Mouse (Mus musculus): ENCODE measurements at regions not wholly inside any gene's neighbourhood (a gene's known extent, or its start where the extent isn't known, plus 50 kb on each side); places are given as distances from the start of the nearest gene placed in this dataset.

- DNase-seq (ENCODE audit: low spot score in 2 of 2), result no peak
Observed at GRCm38 (mm10) chr14:33856992-33857391, 66.4 kb upstream of the Gdf10 start.

DNA sequence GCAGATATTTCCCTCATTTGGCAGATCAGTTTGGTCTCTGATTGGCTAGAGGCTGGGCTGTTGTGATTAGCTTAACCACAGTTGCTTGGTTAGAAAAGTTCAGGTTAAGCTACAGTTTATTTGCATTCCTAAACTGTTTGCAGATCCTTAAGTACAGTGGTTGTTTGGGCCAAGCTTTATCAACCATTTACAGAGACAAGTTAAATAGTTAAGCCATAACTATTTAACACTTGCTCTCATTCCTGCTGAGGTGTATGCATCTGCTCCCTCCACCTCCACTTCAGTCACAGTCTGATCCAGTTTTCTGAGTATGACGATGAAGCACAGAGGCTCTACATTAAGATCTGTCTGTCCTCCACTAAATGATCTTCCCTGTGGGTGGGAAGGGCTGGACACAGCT lies 58.6 kb upstream of the Gdf10 start:
- no peak for DNase-seq (ENCODE audit: low spot score in 2 of 2)

DNA sequence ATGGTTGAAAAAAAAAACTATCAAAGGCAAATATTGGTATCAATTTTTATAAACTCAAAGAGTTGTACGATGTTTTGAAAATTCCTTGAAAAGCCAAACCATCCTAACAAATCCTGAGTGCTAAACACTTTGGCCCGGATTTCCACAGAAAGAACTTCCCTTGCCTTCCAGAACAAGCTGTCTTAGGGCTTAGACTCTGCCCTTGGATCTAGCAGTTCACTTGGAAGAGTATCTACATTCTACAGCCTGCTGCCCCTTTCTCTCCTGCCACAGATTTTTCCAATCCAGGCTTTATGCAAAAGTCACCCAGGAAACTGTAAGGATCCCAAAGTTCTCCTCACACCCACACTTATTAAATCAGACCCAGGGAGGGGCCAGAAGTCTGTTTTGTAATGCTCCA lies 57.6 kb upstream of the Gdf10 start:
- DNase-seq (ENCODE audit: low spot score in 2 of 2), result no peak

GRCm38 (mm10) chr14:33867674-33868073 lies 55.7 kb upstream of the Gdf10 start:
- DNase-seq (ENCODE audit: low spot score in 2 of 2), result no peak

Data from right cerebral cortex, postnatal 10 days (tissue).